Mouse (Mus musculus) kidney, postnatal 25 days (tissue): ENCODE measurements around the gene Ugt1a9.

Experiments
- DNase-seq, 2 experiments: peaks; one replicate each; pipeline ENCODE4 v3.0.0; 2021; ENCODE audit warnings: mixed read lengths in 2 of 2

Ugt1a9 gene

DNA sequence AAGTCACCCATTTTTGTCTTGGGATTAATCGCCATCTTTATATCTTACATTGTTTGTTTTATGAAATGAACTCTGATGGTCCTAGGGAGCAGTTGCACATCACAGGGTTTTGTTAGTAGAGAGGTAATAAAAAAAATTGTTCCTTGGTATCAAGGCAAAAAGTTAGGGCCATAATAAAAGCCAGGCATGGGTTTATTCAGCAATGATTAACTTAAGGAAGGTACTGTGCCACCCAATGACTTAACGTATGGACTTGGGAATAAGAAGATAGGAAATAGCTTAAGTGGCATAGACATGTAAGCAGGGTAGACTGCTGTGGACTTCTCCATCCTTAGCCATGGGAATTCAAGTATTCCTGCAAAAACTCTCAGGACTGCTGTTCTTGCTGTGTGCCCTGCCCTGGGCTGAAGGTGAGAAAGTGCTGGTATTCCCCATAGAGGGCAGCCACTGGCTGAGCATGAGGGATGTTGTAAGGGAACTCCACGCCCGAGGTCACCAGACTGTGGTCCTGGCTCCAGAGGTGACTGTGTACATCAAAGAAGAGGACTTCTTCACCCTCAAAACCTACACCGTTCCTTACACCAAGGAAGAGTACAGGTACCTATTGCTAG lies 115.8 kb downstream of the Ugt1a9 start:
- DNase-seq: no peak

DNA sequence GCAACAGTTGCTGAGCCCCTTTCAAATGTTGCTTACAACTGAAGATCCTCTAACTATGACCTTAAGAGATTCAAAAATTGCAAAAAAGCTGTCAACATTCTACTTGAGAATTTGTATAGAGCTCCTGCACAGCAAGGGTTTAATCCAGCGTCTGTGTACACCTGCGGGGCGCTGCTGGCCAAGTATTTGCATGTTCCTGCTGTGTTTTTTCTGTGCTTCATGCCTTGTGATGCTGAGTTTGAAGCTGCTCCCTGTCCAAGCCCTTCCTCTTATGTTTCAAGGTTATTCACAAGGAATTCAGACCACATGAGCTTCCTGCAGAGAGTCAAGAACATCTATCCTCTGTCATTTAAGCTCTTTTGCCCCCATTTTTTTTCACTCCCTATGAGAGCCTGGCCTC lies 121.5 kb downstream of the Ugt1a9 start:
- no peak for DNase-seq

DNA sequence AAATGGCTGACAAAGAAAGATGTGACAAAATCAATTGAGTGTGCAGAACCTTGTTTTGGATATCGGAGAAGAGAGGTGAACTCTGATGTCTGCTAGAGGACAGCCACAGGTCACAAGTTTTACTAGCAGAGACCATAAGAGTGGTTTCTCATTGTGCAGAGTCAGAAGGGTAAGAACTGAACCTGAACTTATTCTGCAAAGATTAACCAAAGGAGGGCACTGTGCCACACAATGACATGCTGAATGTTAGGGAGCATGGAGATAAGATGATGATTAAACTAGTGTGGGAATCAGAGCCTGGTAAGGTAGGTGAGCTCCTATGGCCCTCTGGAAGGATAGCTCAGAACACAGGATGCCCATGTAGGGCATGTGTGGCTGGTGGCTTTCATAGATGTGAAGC lies 125.1 kb downstream of the Ugt1a9 start:
- DNase-seq: peak; percentile 80 to 84

DNA sequence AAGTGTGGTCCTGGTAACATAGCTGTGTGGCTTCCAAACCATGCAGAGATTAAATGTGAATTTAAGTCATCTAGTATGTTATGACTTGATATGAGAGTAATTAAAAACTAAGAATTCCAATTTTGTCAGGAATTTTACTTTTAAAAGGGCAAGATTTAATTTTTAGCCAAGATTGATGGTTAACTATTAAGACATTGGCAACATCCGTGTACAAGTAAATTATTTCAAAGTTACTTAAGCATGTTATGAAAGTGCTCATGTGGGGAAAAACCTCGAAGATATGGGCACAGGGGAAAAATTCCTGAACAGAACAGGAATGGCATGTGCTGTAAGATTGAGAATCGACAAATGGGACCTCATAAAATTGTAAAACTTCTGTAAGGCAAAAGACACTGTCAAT lies 126.8 kb downstream of the Ugt1a9 start:
- DNase-seq: no peak

DNA sequence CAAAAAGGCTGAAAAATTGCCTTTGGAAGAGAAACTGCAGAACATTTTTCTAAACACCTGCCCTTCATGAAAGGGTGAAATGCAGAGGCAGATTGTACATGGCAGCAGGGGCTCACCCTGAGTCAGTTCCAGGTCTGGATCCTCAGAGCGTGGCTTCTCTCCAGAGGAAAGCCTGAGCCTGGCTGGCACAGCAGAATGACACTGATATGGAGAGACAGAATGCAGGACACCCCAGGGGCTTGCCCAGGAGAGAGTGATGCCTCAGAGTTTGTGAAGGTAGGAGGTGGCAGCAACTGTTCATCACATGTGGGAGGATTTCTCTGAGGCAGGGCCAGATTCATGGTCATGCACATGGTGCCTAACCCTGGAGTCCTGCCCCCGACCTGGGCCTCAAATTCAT lies 129.4 kb downstream of the Ugt1a9 start:
- DNase-seq: peak in 1 of 2 experiments; percentile 48

DNA sequence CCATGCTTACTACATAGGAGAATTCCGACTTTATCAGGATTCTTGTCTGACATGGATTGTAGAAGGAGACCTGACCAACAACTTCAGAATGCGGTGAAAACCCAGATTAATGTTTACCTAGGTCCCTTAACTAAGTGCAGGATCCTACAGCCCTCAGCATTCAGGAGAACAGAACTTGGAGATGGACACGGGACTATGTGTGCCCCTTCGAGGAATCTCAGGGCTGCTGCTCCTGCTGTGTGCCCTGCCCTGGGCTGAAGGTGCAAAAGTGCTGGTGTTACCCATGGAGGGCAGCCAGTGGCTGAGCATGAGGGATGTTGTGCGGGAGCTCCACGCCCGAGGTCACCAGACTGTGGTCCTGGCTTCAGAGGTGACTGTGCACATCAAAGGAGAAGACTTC lies 129.9 kb downstream of the Ugt1a9 start, which contains the start of gene Ugt1a2:
Ugt1a2 (plus strand) TSS at position 146 of the 400 bp plus-strand sequence.
- peak; percentile 48 to 88 for DNase-seq

DNA sequence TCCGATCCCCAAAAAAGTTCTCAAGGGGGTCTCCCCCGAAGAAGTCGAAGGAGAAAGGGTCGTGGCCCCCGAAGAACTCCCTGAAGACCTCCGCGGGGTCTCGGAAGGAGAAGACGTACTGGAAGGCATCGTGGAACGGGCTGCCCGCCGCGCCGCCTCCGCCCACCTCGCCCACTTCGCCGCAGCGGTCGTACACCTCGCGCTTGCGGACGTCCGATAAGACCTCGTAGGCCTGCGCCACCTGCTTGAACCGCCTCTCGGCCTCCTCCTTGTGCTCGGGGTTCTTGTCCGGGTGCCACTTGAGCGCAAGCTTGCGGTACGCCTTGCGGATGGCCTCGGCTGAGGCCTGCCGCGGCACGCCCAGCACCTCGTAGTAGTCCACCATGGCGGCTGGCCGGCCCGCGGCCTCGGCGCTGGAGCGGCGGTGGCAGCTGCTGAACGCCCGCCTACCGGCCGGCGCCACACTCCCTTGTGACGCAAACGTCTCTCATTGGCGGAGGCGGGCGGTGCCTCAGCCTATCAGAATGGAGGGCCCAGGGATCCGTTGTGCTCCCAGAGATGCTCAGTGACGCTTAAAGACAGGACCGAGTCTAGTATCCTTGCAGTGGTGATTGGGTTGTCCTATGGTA lies 134.8 kb downstream of the Ugt1a9 start, which contains the start of gene Dnajb3:
Dnajb3 (minus strand) TSS at position 489 of the 629 bp plus-strand sequence.
- peak; percentile 75 to 90 for DNase-seq

DNA sequence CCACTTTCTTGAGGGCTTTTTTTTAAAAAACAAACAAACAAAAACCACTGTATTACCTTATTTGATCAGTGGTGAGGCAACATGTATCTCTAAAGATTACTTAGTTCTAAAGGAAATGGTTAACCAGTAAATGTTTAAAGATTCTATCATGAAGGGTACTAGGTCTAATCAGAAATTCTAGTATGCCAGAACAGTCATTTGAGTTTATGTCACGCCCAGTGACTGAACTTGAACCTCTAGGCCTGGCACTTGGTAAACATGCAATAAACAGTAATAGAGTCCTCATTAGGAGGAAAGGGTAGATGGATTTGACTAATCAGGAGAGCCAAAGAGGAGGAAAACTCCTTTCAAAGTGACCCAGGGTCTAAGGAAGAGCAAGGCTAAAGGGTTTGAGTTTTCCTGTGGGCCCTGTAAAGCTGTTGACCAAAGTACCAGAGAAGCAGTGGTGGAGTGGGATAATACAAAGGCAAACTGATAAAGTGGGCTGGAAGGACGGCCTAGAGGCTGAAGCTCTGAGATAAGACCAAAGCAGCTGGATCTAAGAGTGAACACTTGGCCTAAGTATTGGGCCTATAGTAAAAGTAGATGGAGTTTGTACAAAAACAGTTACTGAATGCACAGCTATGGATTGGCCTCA lies 136.4 kb downstream of the Ugt1a9 start:
- no peak for DNase-seq

DNA sequence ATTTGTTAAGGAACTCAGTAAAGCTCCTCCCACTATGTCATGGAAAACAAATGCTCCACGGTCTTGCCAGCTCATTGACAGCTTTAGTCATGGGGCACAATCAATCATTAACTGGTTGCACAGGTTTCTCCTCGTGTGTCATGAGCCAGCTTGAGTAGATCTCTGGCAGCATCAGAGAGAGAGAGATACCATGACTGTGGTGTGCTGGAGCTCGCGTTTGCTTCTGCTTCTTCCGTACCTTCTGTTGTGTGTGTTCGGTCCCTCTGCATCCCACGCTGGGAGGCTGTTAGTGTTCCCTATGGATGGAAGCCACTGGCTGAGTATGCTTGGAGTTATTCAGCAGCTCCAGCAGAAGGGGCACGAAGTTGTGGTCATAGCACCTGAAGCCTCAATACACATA lies 141.2 kb downstream of the Ugt1a9 start, which contains the start of gene Ugt1a1:
Ugt1a1 (plus strand) TSS at position 148 of the 400 bp plus-strand sequence.
- DNase-seq: peak; percentile 43 to 64

DNA sequence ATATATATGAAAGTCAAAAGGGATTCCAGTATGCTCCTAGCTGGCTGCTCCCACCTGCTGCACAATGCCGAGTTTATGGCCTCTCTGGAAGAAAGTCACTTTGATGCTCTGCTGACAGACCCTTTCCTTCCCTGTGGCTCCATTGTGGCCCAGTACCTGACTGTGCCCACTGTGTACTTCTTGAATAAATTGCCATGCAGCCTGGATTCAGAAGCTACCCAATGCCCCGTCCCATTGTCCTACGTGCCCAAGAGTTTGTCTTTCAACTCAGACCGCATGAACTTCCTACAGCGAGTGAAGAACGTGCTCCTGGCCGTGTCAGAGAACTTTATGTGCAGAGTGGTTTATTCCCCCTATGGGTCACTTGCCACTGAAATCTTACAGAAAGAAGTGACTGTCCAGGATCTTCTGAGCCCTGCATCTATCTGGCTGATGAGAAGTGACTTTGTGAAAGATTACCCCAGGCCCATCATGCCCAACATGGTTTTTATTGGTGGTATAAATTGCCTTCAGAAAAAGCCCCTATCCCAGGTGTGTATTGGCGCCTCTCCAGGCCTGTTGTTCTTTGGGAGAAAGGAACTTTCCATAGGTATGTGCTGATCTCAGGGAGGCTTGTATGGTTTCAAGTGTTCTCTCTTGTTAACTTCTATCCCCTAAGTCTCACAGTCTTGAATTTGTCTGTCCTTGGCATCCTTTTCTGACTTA lies 141.9 kb downstream of the Ugt1a9 start:
- DNase-seq: peak; percentile 24 to 39

DNA sequence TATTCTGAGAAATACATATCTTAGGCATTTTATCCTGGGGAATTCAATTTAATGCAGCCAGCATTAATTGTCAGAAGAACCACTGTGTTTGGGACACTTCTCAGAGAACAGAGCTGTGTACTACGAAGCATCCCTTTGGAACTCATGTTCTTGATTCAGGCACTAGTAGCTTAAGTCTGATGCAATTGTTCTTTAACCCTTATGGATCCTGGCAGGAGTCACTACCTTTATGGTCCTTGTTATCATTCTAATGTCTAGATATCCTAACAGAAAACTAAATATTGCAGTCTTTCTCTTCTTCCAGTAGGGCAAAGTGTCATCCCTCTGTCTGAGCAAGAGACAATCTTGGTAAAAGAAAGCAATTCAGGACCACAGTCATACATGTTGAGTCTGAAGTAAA lies 142.5 kb downstream of the Ugt1a9 start:
- no peak for DNase-seq

DNA sequence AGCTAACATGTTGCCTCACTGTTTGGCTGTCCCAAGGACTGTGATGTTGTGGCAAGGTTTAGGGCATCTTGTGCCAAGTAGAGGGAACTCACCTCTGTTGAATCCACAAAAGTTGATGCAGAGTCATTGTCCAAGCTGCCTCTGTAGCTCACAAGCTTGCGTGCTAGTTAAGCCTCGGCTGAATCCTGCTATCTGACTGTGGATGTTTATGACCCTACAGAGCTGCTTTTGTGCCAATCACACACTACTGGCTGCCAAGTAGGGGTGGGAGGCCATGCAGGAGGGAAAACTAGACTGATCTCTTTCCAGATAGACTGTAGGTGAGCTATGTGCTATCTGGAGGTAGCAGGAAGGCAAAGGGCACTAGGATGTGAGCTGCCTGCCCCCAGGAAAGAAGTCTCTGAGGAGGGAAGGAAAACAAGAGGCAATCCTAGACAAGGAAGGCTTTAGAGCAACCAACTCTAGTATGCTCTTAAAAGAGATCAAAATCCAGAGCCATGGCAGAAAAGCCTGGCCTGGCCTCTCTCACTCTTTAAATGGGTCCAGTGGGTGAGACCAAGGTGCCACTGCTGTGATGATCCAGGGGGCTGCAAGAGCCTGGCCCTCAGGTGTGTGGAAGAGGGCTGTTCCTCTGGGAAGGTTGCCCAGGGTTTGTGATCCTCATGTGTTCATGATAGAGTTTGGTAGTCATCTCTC lies 143.3 kb downstream of the Ugt1a9 start:
- DNase-seq: peak; percentile 13 to 47

DNA sequence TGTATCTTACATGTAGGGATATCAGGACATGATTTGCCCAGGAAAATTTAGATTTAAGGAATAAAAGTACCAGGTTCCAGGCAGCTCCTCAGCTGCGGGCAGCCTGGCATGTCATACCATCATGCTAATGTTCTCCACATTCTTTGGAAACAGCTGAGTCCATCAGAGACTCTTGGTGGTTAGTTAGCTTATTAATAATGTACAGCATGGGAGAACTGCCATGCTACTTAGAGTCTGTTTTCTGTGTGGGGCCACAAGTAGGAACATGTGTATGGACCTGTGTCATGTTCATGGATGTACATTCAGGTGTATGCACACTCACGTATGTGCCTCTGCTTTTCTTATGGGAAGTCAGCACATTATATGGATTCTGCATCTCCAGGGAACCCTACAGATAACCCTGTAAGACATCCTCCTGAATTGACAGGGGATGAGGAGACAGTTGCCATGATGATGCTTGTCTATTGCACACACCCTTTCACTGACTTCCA lies 143.9 kb downstream of the Ugt1a9 start:
- no peak for DNase-seq

DNA sequence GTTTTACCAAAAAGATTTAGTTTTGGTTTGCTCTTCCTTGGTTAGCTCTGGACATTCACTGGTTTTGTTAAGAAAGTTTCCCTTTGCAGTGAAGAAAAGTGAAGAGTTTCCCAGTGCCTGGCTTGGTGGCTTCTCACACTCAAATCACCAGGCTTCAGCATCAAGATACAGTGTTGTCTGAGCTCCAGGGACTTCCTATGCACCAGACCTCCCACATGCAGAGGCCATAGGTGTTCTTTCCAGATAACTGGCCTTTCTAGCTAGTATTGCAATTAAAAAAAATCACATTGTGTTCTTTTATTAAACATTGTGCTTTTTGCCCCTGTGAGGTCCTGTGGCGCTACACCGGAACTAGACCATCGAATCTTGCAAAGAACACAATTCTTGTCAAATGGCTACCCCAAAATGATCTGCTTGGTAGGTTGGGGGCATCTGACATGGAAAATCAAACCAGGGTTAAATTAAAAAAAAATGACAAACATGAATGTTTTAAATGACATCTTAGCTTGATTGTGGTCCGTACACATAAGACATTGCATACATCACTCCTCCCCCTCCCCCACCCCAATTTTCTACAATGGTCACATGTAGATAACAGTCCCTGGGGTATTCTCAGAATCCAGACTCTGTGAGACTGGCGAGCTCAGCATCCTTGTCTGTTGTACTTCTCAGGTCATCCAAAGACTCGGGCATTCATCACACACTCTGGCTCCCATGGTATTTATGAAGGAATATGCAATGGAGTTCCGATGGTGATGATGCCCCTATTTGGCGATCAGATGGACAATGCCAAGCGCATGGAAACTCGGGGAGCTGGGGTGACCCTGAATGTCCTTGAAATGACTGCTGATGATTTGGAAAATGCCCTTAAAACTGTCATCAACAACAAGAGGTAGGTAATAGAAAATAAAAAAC lies 145.1 kb downstream of the Ugt1a9 start:
- peak; percentile 3 to 33 for DNase-seq

DNA sequence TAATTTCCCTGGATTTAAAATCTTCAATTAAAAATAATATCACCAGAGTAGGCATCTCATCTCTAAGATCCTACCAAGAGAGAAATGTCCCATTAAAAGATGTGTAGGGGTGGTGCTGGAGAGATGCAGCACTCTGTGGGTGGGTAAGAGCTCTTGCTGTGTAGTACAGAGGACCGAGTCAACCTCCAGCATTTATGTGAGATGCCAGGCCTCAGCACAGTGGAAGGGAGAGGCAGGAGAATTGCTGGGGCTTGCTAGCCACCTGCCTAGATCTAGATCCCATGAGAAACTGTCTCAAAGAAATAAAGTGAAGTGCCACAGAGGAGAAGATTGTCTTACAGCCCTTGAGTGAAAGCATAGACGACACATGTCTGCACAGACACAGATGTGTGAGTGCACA lies 146.0 kb downstream of the Ugt1a9 start:
- DNase-seq: peak in 1 of 2 experiments; percentile 38

DNA sequence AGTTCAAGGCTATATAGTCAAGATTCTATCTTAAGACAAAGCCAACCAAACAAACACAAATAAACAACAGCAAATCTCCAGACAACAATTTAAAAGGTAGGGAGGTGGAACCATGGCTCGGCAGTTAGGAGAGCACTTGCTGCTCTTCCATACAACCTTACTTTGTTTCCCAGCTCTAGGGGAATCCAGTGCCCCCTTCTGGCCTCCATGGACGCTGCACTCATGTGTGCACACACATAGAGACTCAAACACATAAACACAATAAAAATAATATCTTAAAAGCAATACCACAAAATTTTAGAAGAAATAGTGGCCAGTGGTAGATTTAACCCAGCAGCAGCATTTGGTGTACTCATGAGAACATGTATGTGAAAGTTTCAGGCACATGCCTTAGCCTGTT lies 146.5 kb downstream of the Ugt1a9 start:
- DNase-seq: peak; percentile 19 to 39

DNA sequence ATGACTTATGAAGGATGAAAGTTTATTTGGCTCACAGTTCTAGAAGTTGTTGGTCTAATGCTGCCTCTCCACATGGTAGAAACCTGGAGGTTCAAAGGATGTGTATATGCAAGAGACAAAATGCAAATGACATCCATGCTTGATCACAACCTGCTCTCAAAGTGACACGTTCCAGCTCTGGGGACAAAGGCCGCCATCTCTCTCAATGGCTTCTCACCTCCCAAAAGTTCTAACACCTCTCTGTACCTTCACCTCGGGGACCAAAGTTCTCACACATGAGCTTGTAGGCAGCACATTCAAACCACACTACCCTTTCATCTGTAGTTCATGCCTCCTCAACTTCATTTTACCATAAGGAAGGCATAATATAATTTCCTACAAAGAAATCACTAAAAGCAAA lies 147.0 kb downstream of the Ugt1a9 start:
- peak in 1 of 2 experiments; percentile 36 for DNase-seq

DNA sequence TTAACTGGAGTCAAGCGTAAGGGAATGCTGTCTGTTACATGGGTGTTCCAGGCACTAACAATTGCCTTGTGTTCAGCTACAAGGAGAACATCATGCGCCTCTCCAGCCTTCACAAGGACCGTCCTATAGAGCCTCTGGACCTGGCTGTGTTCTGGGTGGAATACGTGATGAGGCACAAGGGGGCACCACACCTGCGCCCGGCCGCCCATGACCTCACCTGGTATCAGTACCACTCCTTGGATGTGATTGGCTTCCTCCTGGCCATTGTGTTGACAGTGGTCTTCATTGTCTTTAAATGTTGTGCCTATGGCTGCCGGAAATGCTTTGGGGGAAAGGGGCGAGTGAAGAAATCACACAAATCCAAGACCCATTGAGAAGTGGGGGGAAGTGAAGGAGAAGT lies 147.5 kb downstream of the Ugt1a9 start:
- peak; percentile 22 to 50 for DNase-seq

DNA sequence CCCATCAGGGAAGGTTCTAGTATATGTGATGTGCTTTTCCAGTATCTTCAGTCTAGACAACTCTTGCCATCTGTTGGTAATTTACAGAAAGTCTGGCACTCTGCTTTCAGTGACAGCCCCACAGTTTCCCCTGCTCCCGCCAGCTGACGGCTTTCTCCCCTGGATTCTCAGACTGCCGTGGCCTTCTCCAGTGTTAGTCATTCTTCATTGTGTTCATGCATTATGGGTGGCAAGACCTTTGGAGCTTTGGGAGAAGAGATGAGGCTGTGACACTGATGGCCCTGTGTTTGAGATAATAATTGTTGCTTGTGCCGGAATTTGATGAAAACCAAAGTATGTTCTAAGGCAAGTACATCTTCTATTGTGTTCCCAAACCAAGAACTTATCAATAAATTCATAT lies 148.0 kb downstream of the Ugt1a9 start:
- no peak for DNase-seq

DNA sequence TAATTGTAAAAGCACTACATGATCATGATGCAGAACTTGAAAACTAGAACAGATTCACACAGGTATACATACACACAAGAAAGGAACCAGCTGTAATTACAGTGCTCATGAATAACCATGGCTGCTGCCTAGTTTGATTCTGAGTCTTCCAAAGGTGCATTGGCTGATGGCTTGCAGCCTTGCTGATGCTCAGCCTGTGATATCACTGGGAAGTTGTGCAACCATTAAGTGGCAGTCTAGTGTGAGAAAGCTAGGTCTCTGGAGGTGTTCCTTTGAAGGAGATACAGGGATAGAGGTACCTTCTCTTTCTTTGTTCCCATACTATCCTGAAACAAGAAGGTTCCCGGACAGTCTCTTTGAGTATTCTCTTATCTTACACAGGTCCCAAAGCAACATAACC lies 148.5 kb downstream of the Ugt1a9 start:
- peak in 1 of 2 experiments; percentile 34 for DNase-seq

DNA sequence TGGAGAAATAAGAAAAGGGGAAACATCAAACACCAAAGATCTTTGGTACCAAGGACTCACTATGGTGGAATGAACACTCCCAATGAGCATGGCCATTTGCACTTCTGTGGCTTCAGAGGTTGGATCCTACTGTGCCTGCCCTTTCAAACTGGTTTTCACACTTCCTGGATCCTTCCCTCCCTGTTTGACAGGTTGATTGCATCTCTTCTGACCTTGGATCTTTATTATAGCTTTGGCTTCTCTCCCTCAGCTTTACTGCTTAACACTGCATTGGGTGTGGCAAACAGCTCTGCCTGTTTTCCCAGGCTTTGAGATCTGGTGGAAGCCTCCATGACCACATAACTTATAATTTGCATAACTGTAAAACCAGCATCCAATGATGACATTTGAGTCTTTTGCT lies 149.7 kb downstream of the Ugt1a9 start:
- peak in 1 of 2 experiments; percentile 33 for DNase-seq
